Mouse (Mus musculus) adrenal gland, postnatal 25 days (tissue): ENCODE measurements around the gene Myl6b. TPM values are rescaled to one million over a fixed set of nuclear protein-coding genes. Genes with fewer than 3 reads are reported as not detected.
"Not testable (repeated sequence)": the region's sequence is repeated elsewhere in the genome, so short reads cannot be mapped to it uniquely, and the experiment has no call there.

Experiments
- DNase-seq: peaks from one replicate; pipeline ENCODE4 v3.0.0; 2021; ENCODE audit warnings: mixed read lengths
- total RNA-seq: library from RNA; stranded (reverse); gene quantifications from 2 replicates; pipeline ENCODE4 v1.2.3, GENCODE M21; 2021

Myl6b gene
- total RNA-seq, 1 experiment from 2014 or later: 5.0 TPM

DNA sequence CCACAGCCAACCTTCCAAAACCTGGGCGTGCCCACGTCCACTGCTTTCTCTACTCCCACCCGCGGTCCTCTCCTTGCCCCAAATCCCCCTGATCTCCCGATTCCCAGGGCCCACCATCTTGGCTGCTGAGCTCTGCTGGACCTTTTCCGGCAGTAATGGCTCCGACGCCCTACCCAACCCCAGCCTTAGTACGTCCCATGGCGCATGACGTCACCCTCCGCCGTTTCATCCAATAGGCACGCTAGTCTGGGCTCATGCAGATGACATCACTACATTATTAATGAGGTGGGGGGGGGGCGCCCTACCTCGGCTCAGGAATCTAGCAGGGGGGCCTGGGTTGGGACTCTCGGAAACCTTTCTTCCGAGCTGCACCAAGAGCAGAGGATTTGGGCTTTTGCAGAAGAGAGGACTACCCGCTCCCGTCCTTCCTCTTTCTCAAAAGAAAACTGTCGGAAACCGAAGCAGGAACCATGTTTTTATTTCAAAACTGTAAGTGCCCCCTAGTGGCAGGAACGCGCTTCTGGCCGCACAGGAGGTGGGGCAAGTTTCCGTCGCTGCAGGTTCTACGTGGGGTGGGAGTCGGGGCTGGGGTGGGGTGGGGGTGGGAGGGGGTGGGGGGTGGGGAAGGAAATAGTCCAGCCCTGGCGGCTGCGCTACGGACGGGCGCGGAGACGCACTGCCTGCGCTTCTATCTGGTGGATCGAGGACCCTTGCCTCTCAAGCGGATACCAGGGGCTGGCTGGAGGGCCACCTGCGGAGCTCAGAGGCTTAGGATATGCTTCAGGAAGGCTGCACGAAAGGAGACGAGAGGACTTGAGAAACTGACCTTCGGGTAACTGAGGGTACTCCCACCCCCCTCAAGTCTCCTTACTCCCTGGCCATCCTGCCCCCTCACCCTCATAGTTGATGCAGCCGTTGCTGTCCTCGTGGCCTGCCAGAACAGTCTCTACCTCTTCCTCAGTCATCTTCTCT is 4.5 kb downstream of the Myl6b start, which contains the start of gene Myl6:
TSS of gene Myl6 (minus strand) at position 451 of the 972 bp plus-strand sequence.
- DNase-seq: peak; percentile 98

GRCm38 (mm10) chr10:128493319-128493694 is 5.2 kb downstream of the Myl6b start:
- no peak for DNase-seq

GRCm38 (mm10) chr10:128492633-128493311 is 5.7 kb downstream of the Myl6b start:
- peak; percentile 51 for DNase-seq

DNA sequence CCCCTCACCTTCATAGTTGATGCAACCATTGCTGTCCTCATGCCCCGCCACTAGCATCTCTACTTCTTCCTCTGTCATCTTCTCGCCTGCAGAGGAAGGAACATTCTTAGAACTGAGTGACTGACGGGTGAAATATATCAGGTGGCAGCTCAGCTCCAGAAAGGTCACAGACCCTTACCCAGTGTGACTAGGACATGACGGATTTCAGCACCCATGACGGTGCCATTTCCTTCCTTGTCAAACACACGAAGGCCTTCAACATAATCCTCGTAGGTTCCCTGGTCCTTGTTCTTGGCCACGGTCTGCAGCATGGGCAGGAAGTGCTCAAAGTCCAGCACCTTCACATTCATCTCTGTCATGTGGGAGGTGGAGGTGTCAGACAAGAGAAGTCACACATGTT is 6.4 kb downstream of the Myl6b start:
- DNase-seq: not testable (repeated sequence)

DNA sequence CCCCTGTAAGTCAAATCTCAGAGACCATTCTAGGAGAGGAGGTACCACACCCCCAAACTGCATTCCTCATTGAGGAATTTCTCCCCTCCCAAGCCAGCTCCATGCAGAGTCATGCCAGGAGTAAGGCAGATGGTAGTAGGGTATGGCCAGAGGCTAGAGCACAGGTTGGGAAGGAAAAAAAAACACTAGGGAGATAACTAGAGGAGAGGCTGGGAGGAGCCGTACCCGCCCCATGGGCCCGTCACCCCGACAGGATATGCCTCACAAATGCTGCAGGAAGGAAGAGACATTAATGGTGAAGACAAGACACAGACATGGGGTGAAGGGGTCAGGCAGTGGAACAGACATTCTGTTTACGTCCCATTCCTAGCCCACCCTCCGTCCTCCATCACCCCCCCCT is 7.0 kb downstream of the Myl6b start:
- DNase-seq: no peak

DNA sequence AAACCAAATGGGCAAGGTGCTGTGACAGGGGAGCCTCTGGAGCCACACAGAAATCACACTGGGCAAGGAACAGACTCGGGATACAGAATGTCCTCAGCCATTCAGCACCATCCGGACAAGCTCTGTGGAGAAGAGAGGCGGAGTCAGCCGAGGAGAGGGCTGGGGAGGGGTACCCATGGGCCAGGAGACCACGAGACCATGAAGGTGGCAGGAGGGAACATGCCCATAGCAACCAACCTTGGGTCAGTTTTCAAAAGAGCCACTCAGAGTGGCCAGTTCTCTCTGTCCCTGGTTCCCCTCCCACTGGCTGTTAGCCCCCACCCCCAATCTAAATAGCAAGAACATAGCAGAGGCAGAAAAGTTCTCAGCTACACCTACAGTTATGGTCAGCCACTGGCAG is 7.6 kb downstream of the Myl6b start:
- DNase-seq: no peak

- DNase-seq: no peak
Observed at GRCm38 (mm10) chr10:128490232-128490631, 8.3 kb downstream of the Myl6b start.

- no peak for DNase-seq
Observed at GRCm38 (mm10) chr10:128489785-128490184, 8.7 kb downstream of the Myl6b start.

- peak; percentile 45 for DNase-seq
Observed at GRCm38 (mm10) chr10:128489380-128489779, 9.1 kb downstream of the Myl6b start.

DNA sequence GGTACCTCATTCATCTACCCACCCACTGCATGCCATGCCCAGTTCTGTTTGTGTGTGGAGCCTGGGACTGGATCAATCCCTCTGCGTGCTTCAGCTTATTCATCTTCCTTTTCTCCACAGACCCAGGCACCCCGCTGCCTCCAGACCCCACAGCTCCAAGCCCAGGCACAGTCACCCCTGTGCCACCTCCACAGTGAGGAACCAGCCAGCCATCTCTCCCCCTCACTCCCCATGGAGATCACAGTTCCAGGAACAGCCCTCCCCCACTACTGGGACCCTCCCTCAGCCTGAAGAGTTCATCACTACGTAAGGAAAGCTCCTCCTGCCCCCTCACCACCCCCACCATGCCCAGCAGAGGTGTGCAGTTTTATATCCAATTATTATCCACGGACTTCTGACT is 9.7 kb downstream of the Myl6b start:
- no peak for DNase-seq

GRCm38 (mm10) chr10:128487861-128488712 is 10.4 kb downstream of the Myl6b start:
- no peak for DNase-seq

DNA sequence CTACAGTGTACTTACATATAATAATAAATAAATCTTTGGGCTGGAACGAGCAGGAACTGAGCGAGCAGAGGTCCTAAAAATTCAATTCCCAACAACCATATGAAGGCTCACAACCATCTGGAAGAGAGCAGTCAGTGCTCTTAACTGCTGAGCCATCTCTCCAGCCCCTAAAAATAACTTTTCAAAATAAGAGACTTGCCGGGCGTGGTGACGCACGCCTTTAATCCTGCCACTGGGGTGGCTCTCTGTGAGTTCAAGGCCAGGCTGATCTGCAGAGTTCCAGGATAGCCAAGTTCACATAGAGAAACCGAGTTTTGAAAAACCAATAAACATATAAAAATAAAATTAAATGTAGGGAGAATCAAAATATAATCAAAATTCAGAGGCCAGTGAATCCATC is 12.1 kb downstream of the Myl6b start:
- peak; percentile 45 for DNase-seq

- no peak for DNase-seq
Observed at GRCm38 (mm10) chr10:128474366-128474765, 24.1 kb downstream of the Myl6b start.

DNA sequence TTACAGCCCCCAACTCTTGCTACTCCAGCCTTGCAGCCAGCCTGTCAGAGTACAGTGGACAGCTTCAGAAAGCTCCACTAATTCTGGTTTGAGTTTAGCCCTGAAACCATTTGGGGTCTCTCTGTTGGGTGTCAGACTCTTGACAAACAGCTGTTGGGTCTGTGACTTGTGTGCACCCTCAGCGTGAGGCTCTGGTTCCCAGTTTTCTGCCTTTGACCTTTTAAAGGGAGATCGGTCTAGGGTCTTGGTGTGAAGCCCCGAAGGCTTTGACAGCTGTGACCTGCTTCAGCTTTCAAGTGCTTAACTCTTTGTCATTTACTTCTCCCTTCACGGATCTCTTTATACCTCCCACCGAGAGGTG is 38.2 kb downstream of the Myl6b start:
- no peak for DNase-seq

DNA sequence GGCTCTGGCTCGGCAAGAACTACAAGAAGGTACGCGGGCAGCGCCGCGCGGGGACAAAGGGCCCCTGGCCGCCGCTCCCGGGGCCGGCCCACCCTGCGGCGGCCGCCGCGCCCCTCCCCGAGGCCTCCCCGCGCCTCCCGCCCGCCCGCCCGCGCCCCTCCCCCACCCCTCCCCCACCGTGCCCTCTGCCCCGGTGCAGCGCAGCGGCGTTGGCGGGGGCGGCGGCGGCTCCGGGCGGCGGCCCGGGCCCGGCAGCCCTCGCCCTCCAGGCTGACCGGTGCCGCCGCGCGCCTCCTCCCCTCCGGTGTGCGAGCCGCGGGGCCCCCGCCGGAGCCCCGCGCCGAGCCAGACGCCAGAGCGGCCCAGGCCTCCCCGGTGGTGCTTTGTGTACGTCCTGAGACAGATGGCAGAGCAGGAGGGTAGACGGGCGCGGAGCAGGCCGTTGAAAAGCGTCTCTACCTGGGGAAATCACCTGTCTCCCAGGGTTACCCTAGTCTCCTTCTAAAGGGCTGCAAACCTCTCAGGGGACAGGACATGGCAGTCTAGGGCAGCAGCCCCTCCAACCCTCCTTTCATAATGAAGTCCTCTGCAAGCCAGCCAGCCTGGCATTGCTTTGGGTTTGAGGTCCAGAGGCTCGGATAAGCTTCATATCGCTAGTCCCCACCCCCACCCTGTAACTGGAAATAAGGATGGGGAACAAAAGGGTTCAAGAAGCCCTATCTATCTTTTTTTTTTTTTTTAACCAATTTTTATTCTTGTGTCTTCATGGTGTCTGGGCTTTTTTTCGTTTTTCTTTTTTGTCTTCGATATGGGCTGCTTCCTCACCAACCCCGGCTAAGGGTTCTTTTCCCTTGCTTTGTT is 38.8 kb downstream of the Myl6b start:
- peak; percentile 45 for DNase-seq

DNA sequence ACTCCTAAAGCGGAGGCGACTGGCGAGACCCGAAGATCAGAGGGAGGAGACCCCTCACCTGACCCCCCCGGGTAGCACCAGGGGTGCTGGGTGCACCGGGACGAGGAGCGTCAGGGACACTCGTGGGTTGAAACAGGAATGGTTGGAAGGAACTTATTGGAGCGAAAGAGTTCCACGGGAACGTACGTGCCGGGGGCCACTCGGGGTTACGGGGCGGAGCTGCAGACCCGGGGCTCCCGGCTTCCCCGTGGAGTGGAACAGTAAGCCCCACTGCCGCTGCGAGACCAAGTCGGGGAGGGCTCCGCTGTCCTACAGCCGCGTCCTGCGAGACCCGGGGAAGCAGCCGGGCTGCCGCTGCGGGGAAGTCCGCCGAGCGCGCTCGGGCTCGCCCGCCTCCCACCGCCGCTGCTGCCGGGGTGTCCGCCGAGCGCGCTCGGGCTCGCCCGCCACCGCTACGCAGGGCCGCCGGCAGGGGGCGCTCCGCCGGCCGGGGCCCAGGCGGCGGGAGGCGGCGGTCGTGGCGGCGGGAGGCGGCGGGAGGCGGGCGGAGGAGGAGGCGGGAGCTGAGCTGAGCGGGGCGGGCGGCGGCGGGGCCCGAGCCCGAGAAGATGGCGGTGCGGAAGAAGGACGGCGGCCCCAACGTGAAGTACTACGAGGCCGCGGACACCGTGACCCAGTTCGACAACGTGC is 39.6 kb downstream of the Myl6b start, which contains the start of gene Smarcc2:
TSS of gene Smarcc2 (plus strand) at position 530 of the 690 bp plus-strand sequence.
- peak; percentile 92 for DNase-seq

DNA sequence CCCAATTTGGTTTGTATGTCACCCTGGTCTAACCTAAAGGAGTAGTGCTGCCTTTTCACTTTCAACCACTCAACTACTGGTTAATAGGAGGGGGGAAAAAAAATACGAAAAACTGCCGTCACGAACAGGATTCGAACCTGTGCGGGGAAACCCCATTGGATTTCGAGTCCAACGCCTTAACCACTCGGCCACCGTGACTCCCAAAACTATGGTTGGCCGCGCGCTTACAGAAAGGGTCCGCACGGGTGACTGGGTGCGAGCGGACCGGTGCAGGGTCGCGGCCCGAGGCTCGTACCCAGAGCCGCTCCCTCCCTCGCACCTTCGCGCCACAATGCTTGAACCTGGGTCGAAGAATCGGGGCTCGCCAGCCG is 40.2 kb downstream of the Myl6b start:
- DNase-seq: peak; percentile 92

DNA sequence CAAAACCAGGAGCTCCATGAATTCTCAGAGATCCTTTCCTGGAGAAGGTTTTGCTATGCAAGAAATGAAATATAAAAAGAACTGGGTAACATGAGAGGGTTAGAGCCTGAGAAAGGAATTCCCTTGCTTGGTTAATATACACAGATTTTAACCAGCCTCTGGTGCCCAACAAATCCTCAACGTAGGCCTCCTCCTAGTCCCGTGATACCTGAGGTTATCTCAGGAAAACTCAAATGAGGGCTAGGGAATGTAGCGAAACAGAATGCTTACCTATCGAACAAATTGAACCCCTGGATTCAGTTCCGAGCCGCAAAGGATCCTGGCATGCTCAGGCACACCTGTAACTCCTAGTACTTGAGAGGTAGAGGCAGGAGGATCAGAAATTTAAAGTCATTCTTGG is 40.8 kb downstream of the Myl6b start:
- DNase-seq: no peak

DNA sequence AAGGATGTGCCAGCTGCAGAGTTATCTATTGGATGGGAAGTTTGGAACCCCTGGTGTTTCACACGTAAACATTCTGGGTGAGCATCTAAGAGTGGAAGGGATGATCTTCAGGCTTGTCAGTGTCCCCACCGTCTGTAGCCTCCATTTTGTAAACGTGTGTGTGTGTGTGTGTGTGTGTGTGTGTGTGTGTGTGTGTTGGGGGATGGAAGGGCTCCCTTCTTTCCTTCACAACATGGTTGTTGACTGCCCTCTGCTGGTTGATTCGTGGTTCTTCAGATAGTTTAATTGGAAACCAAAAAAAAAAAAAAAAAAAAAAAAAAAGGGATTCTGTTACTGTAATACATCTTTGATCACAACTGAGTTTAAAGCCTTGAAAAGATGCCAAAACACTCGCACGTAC is 43.2 kb downstream of the Myl6b start:
- peak; percentile 54 for DNase-seq

DNA sequence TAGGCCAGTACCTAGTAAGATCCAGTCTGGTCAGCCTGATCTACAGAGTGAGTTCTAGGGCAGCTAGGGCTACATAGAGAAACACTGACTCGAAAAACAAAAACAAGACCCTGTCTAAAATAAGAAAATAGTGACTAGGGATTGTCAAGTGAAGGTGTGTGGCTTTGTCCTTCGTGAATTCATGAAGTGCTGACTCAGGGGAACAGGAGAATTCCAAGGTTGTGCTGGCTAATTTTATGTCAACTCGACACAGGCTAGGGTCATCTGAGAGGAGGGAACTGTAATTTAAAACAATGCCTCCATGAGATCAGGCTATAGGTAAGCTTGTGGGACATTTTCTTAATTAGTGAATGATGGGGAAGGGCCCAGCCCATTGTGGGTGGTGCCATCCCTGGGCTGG is 44.0 kb downstream of the Myl6b start:
- no peak for DNase-seq

DNA sequence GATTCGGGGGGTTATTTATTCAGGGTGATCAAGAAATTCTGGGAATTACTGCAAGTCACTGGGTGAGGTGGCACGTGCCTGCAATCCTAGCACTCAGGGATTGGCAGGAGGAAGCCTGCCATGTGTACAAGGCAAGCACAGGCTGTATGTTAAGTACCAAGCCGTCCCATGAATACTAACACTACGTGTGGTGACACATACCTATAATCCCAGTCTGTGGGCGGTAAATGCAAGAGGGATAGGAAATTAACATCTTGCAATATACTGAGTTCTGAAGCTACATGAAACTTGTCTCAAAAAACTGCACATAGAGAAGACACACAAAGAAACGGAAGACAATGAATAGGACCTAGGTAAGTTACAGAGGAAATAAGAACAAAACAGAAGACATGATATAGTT is 47.5 kb downstream of the Myl6b start:
- DNase-seq: no peak
